Mouse (Mus musculus): ENCODE data around the gene Tdrd9. TPM values are rescaled to one million over a fixed set of nuclear protein-coding genes. Genes with fewer than 3 reads are reported as not detected.
"Not testable (repeated sequence)": the region's sequence is repeated elsewhere in the genome, so short reads cannot be mapped to it uniquely, and the experiment has no call there.

Gene Tdrd9
- polyA plus RNA-seq, 1 experiment from 2014 or later = 0.05 TPM

GRCm38 (mm10) chr12:111943421-111944064 lies 27.8 kb upstream of the Tdrd9 start:
- peak; percentile 26 for ATAC-seq (ENCODE audit: low read depth)
- Histone ChIP-seq H3K4me1 (replicated peaks) (peaks cover 53% of the 10 kb centered on the region), H3K36me3 (no peaks in the 10 kb centered on the region), H3K9me3 (replicated peaks) (no peaks in the 10 kb centered on the region), H3K4me2 (peak overlapping the region; percentile 66), H3K9ac (peak overlapping the region; percentile 65), H3K27me3 (no peaks in the 10 kb centered on the region), H3K4me3 (replicated peaks) (peak overlapping the region; percentile 56), H3K27ac (peak overlapping the region; percentile 81)
- DNase-seq = peak; percentile 54
- 10% methylated on average over 10 of the region's 10 CpGs for WGBS (ENCODE audit: insufficient replicate concordance)

- Histone ChIP-seq H3K4me1 (replicated peaks) (peaks cover 45% of the 10 kb centered on the region), H3K4me3 (replicated peaks) (peak overlapping the region; percentile 56), H3K27ac (peak overlapping the region; percentile 88), H3K4me2 (peak overlapping the region; percentile 66), H3K9ac (peak overlapping the region; percentile 65)
- not testable (repeated sequence) for H3K36me3 ChIP-seq; H3K27me3 ChIP-seq; H3K9me3 ChIP-seq (replicated peaks)
- peak; percentile 64 for DNase-seq
- ATAC-seq (ENCODE audit: low read depth) = peak; percentile 76
- 5% methylated on average over 17 of the region's 20 CpGs for WGBS (ENCODE audit: insufficient replicate concordance)
Observed at GRCm38 (mm10) chr12:111944065-111944987, 27.0 kb upstream of the Tdrd9 start.

- peak overlapping the region; percentile 66 for H3K4me2 ChIP-seq
- H3K4me3 ChIP-seq (replicated peaks) = peak overlapping the region; percentile 8; the same call in 1 of the 2 replicates
- peak overlapping the region; percentile 88 for H3K27ac ChIP-seq
- no peaks in the 10 kb centered on the region for H3K36me3 ChIP-seq
- ATAC-seq (ENCODE audit: low read depth) (peak; percentile 39), DNase-seq (peak; percentile 53)
- no peaks in the 10 kb centered on the region for H3K9me3 ChIP-seq (replicated peaks)
- H3K27me3 ChIP-seq = no peaks in the 10 kb centered on the region
- H3K9ac ChIP-seq = peak overlapping the region; percentile 56
- H3K4me1 ChIP-seq (replicated peaks) = peaks cover 45% of the 10 kb centered on the region
- WGBS (ENCODE audit: insufficient replicate concordance) = 5% methylated on average over 8 of the region's 8 CpGs
Observed at GRCm38 (mm10) chr12:111945115-111945514, 26.2 kb upstream of the Tdrd9 start.

GRCm38 (mm10) chr12:111945765-111946655 lies 25.3 kb upstream of the Tdrd9 start:
- WGBS (ENCODE audit: insufficient replicate concordance) = 9% methylated on average over 12 of the region's 15 CpGs
- peak overlapping the region; percentile 56 for H3K9ac ChIP-seq
- peaks cover 50% of the 10 kb centered on the region for H3K4me1 ChIP-seq (replicated peaks)
- H3K4me2 ChIP-seq = peak overlapping the region; percentile 66
- peak; percentile 72 for ATAC-seq (ENCODE audit: low read depth)
- H3K27me3 ChIP-seq; H3K4me3 ChIP-seq (replicated peaks); H3K36me3 ChIP-seq; H3K9me3 ChIP-seq (replicated peaks): not testable (repeated sequence)
- DNase-seq = peak; percentile 43
- H3K27ac ChIP-seq = peak overlapping the region; percentile 88

- DNase-seq = peak; percentile 54
- ATAC-seq (ENCODE audit: low read depth) = no peak
Observed at GRCm38 (mm10) chr12:111946716-111947115, 24.6 kb upstream of the Tdrd9 start.

GRCm38 (mm10) chr12:111950486-111950885 lies 20.9 kb upstream of the Tdrd9 start:
- no peak for DNase-seq
- WGBS (ENCODE audit: insufficient replicate concordance) = 54% methylated on average over 5 of the region's 5 CpGs
- Histone ChIP-seq H3K27me3 (no peaks in the 10 kb centered on the region), H3K4me3 (replicated peaks) (no peak overlapping the region), H3K9ac (no peak overlapping the region), H3K27ac (no peak overlapping the region), H3K36me3 (no peaks in the 10 kb centered on the region), H3K4me1 (replicated peaks) (peaks cover 20% of the 10 kb centered on the region), H3K4me2 (no peak overlapping the region), H3K9me3 (replicated peaks) (no peaks in the 10 kb centered on the region)
- no peak for ATAC-seq (ENCODE audit: low read depth)

More at GRCm38 (mm10) chr12:111946716-111947115, 24.6 kb upstream of the Tdrd9 start:
- no peaks in the 10 kb centered on the region for H3K9me3 ChIP-seq (replicated peaks)
- H3K9ac ChIP-seq = no peak overlapping the region
- WGBS (ENCODE audit: insufficient replicate concordance) = 14% methylated on average over 2 of the region's 2 CpGs
- H3K4me2 ChIP-seq = 0 out of 2 replicates have a peak overlapping the region, but pooled peaks have one; percentile 14
- H3K4me3 ChIP-seq (replicated peaks) = no peak overlapping the region
- H3K36me3 ChIP-seq = no peaks in the 10 kb centered on the region
- peaks cover 52% of the 10 kb centered on the region for H3K4me1 ChIP-seq (replicated peaks)
- H3K27ac ChIP-seq = peak overlapping the region; percentile 72
- no peaks in the 10 kb centered on the region for H3K27me3 ChIP-seq

- no peak overlapping the region for H3K9ac ChIP-seq
- H3K4me1 ChIP-seq (replicated peaks) = peaks cover 11% of the 10 kb centered on the region; the same call in 1 of the 2 replicates
- no peak overlapping the region for H3K4me2 ChIP-seq
- H3K4me3 ChIP-seq (replicated peaks) = no peak overlapping the region
- H3K36me3 ChIP-seq = no peaks in the 10 kb centered on the region
- no peaks in the 10 kb centered on the region for H3K9me3 ChIP-seq (replicated peaks)
- H3K27ac ChIP-seq = no peak overlapping the region
- no peak for DNase-seq
- no peaks in the 10 kb centered on the region for H3K27me3 ChIP-seq
- 58% methylated on average over 5 of the region's 5 CpGs for WGBS (ENCODE audit: insufficient replicate concordance)
- ATAC-seq (ENCODE audit: low read depth) = no peak
Observed at GRCm38 (mm10) chr12:111951701-111952100, 19.7 kb upstream of the Tdrd9 start.

- Histone ChIP-seq H3K4me2 (no peak overlapping the region), H3K27me3 (no peaks in the 10 kb centered on the region), H3K4me3 (replicated peaks) (no peak overlapping the region), H3K9me3 (replicated peaks) (no peaks in the 10 kb centered on the region), H3K4me1 (replicated peaks) (peaks cover 15% of the 10 kb centered on the region; the same call in 1 of the 2 replicates), H3K36me3 (peaks cover 21% of the 10 kb centered on the region), H3K27ac (no peak overlapping the region), H3K9ac (no peak overlapping the region)
- ATAC-seq (ENCODE audit: low read depth) = no peak
- WGBS (ENCODE audit: insufficient replicate concordance) = 61% methylated on average over 5 of the region's 5 CpGs
- no peak for DNase-seq
Observed at GRCm38 (mm10) chr12:111956173-111956572, 15.2 kb upstream of the Tdrd9 start.

- H3K9me3 ChIP-seq (replicated peaks) = no peaks in the 10 kb centered on the region
- ATAC-seq (ENCODE audit: low read depth) = peak; percentile 70
- H3K27me3 ChIP-seq = no peaks in the 10 kb centered on the region
- peak; percentile 50 for DNase-seq
- no peak overlapping the region for H3K4me3 ChIP-seq (replicated peaks)
- H3K36me3 ChIP-seq = peaks cover 41% of the 10 kb centered on the region
- no peak overlapping the region for H3K9ac ChIP-seq
- WGBS (ENCODE audit: insufficient replicate concordance) = 37% methylated on average over 9 of the region's 9 CpGs
- H3K27ac ChIP-seq = no peak overlapping the region; the same call in 1 of the 2 replicates
- no peak overlapping the region for H3K4me2 ChIP-seq
- peaks cover 11% of the 10 kb centered on the region; the same call in 1 of the 2 replicates for H3K4me1 ChIP-seq (replicated peaks)
Observed at GRCm38 (mm10) chr12:111958101-111958865, 13.1 kb upstream of the Tdrd9 start.

GRCm38 (mm10) chr12:111963339-111963738 lies 8.0 kb upstream of the Tdrd9 start:
- H3K27me3 ChIP-seq = no peaks in the 10 kb centered on the region
- 76% methylated on average over 5 of the region's 5 CpGs for WGBS (ENCODE audit: insufficient replicate concordance)
- no peak for DNase-seq
- peaks cover 51% of the 10 kb centered on the region for H3K36me3 ChIP-seq
- H3K4me1 ChIP-seq (replicated peaks) = peaks cover 28% of the 10 kb centered on the region
- ATAC-seq (ENCODE audit: low read depth) = no peak
- no peak overlapping the region for H3K27ac ChIP-seq
- H3K4me3 ChIP-seq (replicated peaks) = no peak overlapping the region
- H3K4me2 ChIP-seq = no peak overlapping the region
- H3K9me3 ChIP-seq (replicated peaks) = no peaks in the 10 kb centered on the region
- no peak overlapping the region for H3K9ac ChIP-seq

Measured in liver, embryonic 13.5 days (tissue).